Mouse (Mus musculus): ENCODE measurements at regions not wholly inside any gene's neighbourhood (a gene's known extent, or its start where the extent isn't known, plus 50 kb on each side); places are given as distances from the start of the nearest gene placed in this dataset.

DNA sequence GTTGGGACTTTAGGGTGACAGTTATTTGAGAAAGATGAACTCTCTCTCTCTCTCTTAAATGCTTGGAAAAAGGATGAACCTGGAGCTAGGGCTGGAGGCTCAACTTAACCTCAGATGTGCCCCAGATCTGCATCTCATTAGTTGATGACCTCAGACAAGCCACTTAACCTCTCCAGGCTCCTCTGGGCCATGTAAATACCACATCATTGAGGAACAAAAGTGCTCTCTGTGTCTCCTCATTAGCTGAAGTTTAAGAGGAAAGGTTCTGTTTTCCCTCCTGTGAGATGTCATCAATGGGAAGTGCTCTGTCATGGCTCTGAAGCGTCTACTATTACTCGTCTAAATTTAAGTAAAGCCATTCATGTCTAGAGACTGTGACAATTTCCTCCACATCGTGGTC, 91.5 kb upstream of the Mroh9 start:
- TF ChIP-seq CTCF (IDR thresholded peaks at IDR 0.05; ENCODE audit: low read depth, low read length) (no peak), POLR2A (IDR thresholded peaks at IDR 0.05; ENCODE audit: extremely low read depth, insufficient read depth, low read length) (no peak)

Data from liver, adult 2 months (tissue).